Mouse (Mus musculus): ENCODE results near the gene Tmem62.

DNA sequence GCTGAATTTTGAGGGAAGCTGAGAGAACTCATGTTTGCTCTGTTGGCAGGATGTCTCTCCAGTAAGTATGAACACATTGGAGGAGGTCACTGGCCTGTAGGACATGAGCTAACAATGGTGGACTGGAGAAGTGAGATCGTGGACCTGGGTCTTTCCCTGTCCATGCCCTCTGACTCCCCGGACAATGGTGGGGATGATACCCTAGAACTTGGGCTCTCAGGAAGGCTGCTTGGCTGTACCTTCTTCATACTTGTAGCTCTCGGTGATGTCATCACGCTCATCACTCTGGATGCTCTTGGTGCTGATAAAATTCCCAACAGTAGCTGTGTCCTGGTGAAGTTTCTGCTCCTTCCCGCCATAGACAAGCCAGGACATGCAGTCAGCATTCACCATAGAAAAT is 75.4 kb downstream of the Tmem62 start:
- TF ChIP-seq CTCF (IDR thresholded peaks at IDR 0.05; ENCODE audit: low read depth) = no peak
- no peak for TF ChIP-seq EP300 (IDR thresholded peaks at IDR 0.05; ENCODE audit: low read depth)
